Mouse (Mus musculus): ENCODE results near the gene Ecel1.

DNA sequence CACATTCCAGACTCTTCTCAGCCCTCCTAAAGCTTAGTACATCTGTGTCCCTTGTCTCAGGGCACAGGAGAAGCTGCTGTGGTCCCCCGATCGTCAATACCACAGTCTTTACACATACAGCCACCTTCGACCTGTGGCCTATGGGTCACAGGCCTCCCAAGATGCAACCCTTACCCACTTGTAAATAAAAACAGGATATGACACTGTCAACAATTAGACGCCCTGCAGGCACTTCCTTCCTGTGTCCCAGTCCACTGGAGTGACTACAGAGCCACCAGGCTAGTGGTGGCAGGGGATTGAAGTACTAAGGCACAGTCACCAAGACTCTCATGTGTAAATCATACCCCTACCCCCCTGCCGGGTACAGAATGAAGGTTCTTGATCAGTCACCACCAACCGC lies 48.7 kb upstream of the Ecel1 start:
- no peak for TF ChIP-seq CTCF (IDR thresholded peaks at IDR 0.05; ENCODE audit: extremely low read depth, insufficient read length, insufficient replicate concordance, low read depth, low read length)
- no peak for TF ChIP-seq POLR2A (IDR thresholded peaks at IDR 0.05; ENCODE audit: low read depth, low read length)
